Mouse (Mus musculus) ovary, postnatal 10 days (tissue): ENCODE results near the gene Tmem198.
A peak's percentile ranks its signal among the peaks of the same experiment; 100 is the strongest.

Experiments
- DNase-seq: peaks from one replicate; pipeline ENCODE4 v3.0.0; 2022; ENCODE audit warnings: low spot score

Gene Tmem198

GRCm38 (mm10) chr1:75487405-75488161, 8.3 kb downstream of the Tmem198 start:
- DNase-seq: no peak

GRCm38 (mm10) chr1:75490785-75491551, 11.6 kb downstream of the Tmem198 start:
- no peak for DNase-seq

DNA sequence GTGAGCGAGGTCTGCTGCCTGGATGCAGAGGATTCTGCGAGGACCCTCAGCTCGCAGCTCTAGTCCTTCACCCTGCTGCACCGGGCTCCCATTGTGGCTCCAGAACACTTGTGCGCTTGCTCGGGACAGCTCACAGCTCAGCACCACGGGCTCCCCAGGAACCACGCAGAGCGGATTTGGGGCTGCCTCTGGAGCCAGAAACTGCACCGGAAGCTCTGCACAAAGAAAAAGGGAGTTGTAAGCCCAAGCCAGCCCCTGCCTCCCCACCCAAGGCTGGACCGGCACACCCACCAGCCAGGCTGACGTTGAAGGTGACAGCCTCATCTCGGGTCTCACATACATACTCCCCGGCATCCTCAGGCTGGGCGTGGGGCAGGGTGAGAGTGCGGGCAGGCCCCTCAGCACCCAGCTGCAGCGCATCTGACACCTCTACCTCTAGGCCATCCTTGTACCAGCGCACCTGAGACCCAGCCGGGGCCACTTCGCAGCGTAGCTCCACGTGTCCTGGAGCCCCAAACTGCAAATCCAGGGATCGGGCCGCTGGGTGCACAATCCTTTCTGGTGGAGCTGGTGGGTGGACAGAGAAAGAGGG, 13.3 kb downstream of the Tmem198 start:
- DNase-seq: no peak

GRCm38 (mm10) chr1:75494878-75495548, 15.7 kb downstream of the Tmem198 start:
- no peak for DNase-seq

DNA sequence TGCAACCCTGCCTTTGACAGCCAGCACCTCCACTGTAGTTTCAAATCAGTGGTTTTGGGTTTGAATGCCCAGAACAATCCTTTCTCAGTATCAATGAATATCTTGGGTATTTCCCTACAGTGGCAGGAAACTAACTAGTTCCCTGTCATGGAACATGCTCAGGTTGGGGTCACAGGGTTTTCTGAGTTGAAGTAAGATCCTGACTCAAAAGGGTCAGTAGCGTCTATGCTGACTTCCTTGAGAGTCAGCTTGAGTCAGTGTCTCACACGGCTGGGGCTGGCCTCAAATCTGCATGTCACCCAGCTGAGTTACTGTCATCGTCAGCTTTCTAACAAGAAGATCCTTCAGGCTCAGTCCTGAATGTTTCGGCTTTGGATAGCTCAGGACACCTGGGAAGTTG, 19.6 kb downstream of the Tmem198 start:
- DNase-seq: no peak

DNA sequence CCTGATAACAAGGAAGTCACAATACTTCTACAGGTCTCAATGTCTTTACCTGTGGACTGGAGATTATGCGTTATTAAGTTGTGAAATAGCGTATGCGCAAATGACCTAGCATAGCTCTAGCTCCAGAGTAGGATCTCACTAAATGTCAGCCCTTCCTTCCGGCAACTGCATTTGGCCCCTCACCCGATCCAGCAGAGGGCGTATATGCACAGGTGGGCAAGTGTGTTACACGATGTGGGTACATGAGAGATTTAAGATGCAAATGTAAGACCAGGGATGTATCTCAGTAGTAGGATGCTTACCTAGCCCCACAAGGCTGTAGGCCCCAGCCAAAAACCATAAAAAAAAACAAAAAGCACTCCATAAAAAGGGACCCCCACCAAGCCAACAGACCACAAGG, 20.1 kb downstream of the Tmem198 start:
- no peak for DNase-seq

DNA sequence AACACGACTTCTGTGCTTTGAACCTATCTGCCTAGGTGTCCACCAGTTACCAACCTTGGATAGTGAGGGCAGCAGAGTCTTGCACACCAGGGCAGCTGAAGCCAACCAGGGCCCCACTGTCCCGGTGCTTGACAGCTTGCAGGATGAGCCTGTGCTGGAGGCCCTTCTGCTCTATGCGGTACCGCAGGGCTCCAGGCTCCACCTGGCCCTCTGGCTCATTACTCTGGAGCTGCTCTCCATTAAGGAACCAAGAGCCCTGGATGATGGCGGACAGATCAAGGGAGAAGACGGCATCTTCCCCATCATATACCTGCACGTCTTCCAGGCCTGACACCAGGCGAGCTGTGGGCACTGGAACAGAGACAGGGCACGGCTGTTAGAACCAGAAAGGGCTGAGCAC, 22.6 kb downstream of the Tmem198 start:
- DNase-seq: no peak

DNA sequence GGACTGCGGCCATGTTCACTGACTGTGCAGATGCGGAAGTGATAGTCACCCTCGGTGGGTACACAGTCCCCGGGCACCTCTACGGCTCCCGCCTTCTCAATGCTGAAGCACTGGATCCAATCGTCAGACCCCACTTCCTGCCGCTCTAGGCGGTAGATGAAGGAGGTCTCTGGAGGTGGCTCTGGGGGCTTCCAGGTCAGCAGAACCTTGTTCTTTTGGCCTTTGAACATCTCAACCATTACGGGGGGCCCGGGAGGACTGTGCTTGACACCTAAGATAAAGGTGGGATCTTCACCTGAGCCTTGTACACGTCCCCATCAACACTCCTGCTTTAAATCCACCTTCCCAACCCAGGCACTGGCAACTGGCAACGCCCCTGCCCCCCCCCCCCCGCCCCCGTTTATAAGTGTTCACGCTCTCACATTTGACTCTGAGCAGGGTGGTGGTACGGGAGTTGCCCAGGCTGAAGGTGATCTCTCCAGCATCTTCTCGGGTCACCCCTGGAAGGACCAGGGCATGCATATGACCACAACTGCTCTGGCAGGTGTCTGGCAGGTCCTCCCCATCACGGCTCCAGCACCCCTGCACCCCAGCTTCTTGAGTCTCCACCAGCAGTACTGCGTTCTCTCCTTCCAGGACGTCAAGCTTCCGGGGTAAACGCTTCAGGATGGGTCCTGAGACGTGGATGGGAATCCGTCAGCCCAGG, 23.8 kb downstream of the Tmem198 start:
- DNase-seq: no peak

DNA sequence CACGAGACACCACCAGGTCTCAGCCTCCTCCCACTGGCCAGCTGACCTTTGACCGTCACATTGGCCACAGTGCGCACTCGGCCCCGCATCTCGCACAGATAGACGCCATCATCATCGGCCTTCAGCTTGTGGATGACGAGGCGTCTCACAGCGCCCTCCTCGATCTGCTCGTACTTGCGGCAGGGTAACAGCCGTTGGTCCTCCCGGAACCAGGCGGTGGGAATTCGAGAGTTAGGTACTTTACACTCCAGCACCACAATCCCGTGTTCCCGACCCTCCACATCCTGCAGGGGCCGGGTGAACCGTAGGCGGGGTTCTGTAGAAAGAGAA, 24.3 kb downstream of the Tmem198 start:
- no peak for DNase-seq

DNA sequence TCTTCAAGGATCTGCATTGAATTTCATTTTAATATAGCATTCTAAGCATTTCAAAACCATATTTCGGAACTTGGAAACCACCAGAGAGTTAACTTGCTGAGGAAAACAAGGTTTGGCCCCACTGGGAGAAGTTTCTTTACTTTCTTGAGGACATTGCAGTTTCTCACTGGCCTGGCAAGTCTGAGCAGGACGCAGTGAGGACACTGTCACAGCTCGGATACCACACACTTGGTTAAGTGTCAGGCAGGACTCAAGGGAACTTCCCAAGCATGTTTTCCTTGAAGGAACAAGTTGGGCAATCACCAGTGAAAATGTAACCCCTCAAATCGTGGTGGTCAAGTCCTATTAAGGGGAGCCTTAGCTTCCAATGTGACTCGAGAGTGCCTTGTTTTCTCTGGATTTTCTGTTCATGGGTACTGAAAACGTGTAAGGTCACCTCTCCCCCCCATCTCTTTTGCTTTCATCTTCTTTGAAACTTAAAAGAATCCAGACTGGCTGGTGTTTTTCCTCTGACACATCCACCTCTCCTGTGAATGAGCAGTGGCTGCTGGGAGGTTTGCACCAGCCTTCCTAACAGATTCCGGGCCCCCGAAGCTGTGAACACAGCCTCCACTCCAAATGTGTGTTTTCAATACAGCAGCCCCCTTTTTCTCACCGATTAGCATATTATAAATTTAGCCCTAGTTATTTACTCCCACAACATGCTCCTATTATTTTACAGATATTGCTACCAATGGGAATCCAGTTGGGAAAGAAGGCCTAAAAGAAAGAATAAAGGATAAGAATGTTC, 25.1 kb downstream of the Tmem198 start:
- DNase-seq: no peak

DNA sequence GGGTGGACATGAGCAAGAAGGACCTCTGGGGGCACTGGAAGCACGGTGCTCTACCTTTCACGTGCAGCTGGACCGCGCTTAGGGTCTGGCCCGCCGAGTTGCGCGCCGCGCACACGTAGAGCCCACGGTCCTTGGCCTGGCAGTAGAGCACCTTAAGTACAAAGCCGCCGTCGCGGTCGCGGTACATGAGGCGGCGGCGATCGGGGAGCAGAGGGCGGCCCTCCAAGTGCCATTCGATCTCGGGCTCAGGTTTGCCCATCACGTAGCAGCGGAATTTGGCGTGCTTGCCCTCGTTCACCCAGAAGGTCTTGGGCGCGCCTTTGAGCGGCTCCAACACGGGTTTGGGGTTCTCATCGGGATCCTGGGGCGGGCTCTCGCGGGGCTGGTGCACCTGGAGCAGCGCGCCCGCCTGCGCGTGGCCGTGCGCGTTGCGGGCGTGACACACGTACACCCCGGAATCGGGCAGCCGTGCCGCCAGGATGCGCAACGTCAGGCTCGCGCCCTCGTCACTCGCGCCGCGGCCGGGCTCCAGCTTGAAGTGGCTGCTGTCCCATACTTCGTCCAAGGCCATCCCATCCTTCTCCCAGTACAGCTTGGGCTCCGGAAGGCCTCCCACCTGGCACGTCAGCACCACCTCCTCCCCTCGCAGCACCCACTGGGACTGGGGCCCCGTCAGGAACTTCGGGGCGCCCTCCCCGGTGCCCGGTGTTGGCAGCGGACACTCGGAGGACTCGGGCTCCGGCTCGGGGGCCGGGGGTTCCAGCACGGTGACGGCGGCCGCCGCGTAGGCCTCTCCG, 26.0 kb downstream of the Tmem198 start:
- peak; percentile 45 for DNase-seq

GRCm38 (mm10) chr1:75505956-75506831, 26.9 kb downstream of the Tmem198 start, which contains the start of gene Obsl1:
Gene Obsl1 (minus strand): TSS chr1:75506452.
- DNase-seq: peak; percentile 80

GRCm38 (mm10) chr1:75507006-75507405, 27.7 kb downstream of the Tmem198 start, which contains the start of gene Inha:
Gene Inha (plus strand): TSS chr1:75507077.
- DNase-seq: no peak

GRCm38 (mm10) chr1:75509586-75509985, 30.3 kb downstream of the Tmem198 start:
- DNase-seq: no peak

DNA sequence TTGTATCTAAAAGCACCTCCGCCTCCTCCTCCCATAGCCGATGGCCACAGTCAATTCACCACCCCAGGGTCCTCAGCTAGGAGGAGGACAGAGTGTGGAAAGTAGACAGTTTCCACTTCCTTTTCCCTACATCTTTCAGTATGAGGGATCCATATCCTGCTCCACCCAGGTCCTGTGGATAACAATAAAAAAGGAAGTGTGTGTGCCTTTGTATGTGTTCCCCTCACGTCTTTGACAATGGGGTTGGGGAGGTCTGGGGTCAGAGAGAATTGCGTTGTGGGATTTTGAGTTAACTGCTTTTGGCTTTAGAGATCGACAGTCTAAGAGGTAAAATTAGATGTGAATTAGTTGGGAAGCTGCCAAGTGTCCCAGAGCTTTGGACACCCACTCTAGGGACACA, 30.8 kb downstream of the Tmem198 start:
- DNase-seq: no peak

DNA sequence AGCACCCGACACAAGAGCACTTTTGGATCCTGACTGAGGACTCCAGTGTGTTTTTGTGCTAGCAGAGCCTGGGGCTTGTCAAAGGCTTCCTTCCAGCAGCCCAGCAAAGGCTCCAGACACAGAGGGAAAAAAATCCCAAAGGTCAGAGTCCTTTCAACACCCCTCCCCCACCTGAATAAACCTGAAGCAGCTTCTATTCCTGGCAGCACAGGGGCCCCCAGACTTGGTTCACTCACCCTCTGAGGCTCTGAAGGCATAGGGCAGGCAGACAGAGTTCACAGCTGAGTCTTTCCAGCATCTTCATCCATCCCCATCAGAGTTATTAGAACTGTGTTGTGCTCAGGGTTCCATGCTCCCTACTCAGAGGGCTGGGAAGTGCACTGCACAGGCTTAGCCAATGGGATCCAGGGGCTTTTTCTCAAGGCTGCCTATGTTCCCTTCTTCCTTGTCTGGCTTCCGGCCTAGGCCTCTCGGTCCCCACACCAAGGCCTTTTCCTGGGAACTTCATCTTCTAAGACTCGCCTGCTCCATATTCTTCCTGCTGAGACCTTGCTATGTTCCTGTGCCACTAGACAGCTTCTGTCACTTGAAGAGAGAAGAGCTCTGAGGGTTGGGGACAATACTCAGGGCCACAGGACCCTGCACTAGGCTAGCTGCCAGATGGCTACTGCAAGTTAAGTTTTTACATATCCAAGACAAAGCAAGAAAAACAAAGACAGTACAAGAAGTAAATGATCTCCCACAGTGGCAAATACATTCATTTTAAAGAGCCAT, 32.3 kb downstream of the Tmem198 start:
- DNase-seq: no peak

DNA sequence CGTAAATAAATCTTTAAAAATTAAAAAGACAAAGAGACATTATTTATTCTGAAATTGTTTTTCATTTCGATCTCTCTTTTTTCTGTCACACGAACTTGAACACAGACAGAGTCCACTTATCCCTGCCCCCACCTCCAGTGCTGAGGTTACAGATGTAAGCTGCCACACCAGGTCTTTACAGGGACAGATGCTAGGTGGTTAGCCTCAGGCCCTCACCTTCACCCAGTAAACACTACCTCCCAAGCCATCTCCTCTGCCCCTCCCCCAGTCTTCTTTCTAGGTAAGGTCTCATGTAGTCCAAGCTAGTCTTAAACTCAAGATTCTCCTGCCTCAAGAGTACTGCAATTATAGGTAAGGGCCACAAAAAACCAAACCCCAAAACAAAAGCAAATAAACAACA, 33.2 kb downstream of the Tmem198 start:
- no peak for DNase-seq

GRCm38 (mm10) chr1:75516703-75517380, 37.5 kb downstream of the Tmem198 start:
- DNase-seq: no peak
